Mouse (Mus musculus) hindbrain, embryonic 10.5 days (tissue): ENCODE measurements around the gene Asap3. TPM values are rescaled to one million over a fixed set of nuclear protein-coding genes. Genes with fewer than 3 reads are reported as not detected.

Source experiments
- polyA plus RNA-seq: library from polyadenylated mRNA; unstranded; fragments of >200 nt; fragmentation: Nextera tagmentation; extraction: Ambion mirVana; gene quantifications from 2 replicates; pipeline ENCODE4 v1.2.1, GENCODE M21; 2016

Gene Asap3
- polyA plus RNA-seq, 1 experiment from 2014 or later, result 6.5 TPM

Other genes with a start within 250 kb of the Asap3 start
- gene Gale, start 242.6 kb upstream of the Asap3 start, polyA plus RNA-seq, result 48.5 and 49.7 TPM in 2 replicates
- gene Lypla2, start 233.7 kb upstream of the Asap3 start, polyA plus RNA-seq, result 213 and 223 TPM in 2 replicates
- 60.7 and 61.2 TPM in 2 replicates for gene Pithd1, start 219.1 kb upstream of the Asap3 start, polyA plus RNA-seq
- gene Eloa, start 184.6 kb upstream of the Asap3 start, polyA plus RNA-seq, result 31.0 and 33.0 TPM in 2 replicates
- 388 and 497 TPM in 2 replicates for gene Rpl11, start 152.9 kb upstream of the Asap3 start, polyA plus RNA-seq
- 576 and 684 TPM in 2 replicates for gene Id3, start 62.9 kb upstream of the Asap3 start, polyA plus RNA-seq
- gene E2f2, start 34.0 kb upstream of the Asap3 start, polyA plus RNA-seq, result 9.0 and 9.4 TPM in 2 replicates
- gene Tcea3, start 41.4 kb downstream of the Asap3 start, polyA plus RNA-seq, result 1.3 and 2.2 TPM in 2 replicates
- 24.6 and 29.0 TPM in 2 replicates for gene Zfp46, start 78.3 kb downstream of the Asap3 start, polyA plus RNA-seq
- gene Hnrnpr, start 104.6 kb downstream of the Asap3 start, polyA plus RNA-seq, result 197 and 217 TPM in 2 replicates
- 0.18 and 0.52 TPM in 2 replicates for gene Htr1d, start 217.2 kb downstream of the Asap3 start, polyA plus RNA-seq